Mouse (Mus musculus): ENCODE data around the gene Ttn.

DNA sequence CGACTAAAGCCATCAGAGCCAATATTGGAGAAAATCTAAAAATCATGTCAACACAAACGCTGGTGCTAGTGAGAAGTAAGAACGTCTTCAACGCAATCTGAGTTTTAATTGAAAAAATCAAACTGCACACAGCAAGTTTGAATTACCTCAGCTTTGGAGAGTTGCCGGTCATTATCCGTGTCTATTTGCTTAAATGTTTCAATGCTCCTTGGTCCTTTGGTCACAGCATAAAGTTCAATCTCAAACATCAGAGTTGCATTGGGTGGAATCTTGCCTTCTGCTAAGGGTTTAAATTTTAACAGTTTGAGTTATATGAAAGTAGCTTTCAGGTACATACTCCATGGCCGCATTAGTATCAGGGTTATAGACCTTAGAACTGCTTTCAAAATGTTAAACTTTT lies 316.8 kb downstream of the Ttn start:
- TF ChIP-seq CTCF (IDR thresholded peaks at IDR 0.05; ENCODE audit: extremely low read depth, insufficient read depth, insufficient read length, insufficient replicate concordance) (no peak), POLR2A (IDR thresholded peaks at IDR 0.05; ENCODE audit: low read depth, low read length) (no peak)

Data from spleen, adult 2 months (tissue).